Mouse (Mus musculus) myocyte (in vitro differentiated cells): ENCODE measurements around the gene Myo5c.

ENCODE experiments used
- MAX ChIP-seq: IDR thresholded peaks from one replicate; pipeline ENCODE4 v1.6.1; 2011; ENCODE audit warnings: low read depth, mild to moderate bottlenecking, control low read depth
- POLR2A ChIP-seq: IDR thresholded peaks from one replicate; pipeline ENCODE4 v1.6.1; 2011; ENCODE audit warnings: low read depth, mild to moderate bottlenecking, control low read depth, moderate library complexity; ENCODE audit not compliant: insufficient read length
- TCF3 ChIP-seq: IDR thresholded peaks from one replicate; pipeline ENCODE4 v1.6.1; 2011; ENCODE audit warnings: low read depth, control low read depth; ENCODE audit not compliant: insufficient read length

GRCm38 (mm10) chr9:75274486-75274885 lies 42.7 kb downstream of the Myo5c start:
- TF ChIP-seq MAX (no peak), TCF3 (no peak), POLR2A (no peak)
